Comparison of ENCODE assay signal across 12 mouse cellular contexts in the genomic region with DNA sequence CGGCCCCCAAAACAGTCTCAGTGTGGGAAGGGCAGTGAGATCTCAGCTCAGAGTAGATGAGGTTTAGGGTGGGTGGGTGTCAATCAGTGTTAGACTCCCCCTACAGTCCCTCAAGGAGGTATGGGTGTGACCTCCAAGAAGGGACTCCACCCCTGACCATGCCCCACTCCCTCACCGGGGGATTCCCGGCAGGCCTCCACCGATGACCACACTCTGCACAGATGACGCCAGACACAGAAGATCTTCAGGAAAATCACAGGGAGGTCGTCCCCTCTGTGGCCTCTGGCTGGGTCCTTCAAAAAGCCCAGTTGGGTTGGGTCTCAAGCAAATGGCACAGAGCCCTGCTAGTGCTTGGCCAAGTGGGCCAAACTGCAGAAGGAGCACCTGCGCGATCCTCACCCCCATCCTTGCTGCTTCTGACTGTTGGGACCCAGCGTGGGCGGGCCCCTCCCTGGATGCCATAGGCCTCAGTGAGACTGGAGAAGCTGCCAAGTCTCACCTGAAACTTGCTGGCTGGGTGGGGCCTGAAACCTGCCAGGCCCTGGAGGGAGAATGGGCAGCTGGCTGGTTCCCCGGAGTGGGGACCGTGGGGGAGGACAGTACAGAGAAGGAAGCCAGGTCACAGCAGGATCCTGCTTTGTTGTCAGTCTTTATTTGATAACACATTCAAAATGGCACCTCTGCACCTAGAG. TPM values are rescaled to one million over a fixed set of nuclear protein-coding genes. Genes with fewer than 3 reads are reported as not detected.
A peak's percentile ranks its signal among the peaks of the same experiment; 100 is the strongest.
DNase-seq lines count a peak whose midpoint lies in the region; ATAC-seq lines count a peak whose summit lies in the region.
"Had no signal": no experiment of that assay in that cellular context is flagged by ENCODE, and none has a peak within 500 bp of the region (broad histone marks: within the 10 kb centered on the region; RNA-seq: fewer than 3 reads in every experiment).

No protein-coding gene starts in this region.

- H3K27ac ChIP-seq in midbrain, embryonic 10.5 days (replicated peaks) = peak overlapping the region; percentile 60; the same call in 1 of the 2 replicates
- no peak overlapping the region for H3K27ac ChIP-seq in kidney, embryonic 15.5 days
- H3K27ac ChIP-seq: liver, embryonic 12.5 days had no signal

- no peak overlapping the region for H3K4me3 ChIP-seq in midbrain, embryonic 10.5 days
- H3K4me3 ChIP-seq in kidney, embryonic 15.5 days (replicated peaks) = no peak overlapping the region
- H3K4me3 ChIP-seq: liver, embryonic 12.5 days; myocyte had no signal

- no peaks in the 10 kb centered on the region for H3K27me3 ChIP-seq in midbrain, embryonic 10.5 days (ENCODE audit: low read depth, poor library complexity, severe bottlenecking)
- H3K27me3 ChIP-seq in kidney, embryonic 15.5 days = no peaks in the 10 kb centered on the region

- no peak for ATAC-seq in frontal cortex, adult (ENCODE audit: low TSS enrichment)
- ATAC-seq in kidney, embryonic 15.5 days (replicated peaks; ENCODE audit: low FRiP score) = no peak
- ATAC-seq: liver, embryonic 12.5 days had no signal

- H3K36me3 ChIP-seq in midbrain, embryonic 10.5 days = no peaks in the 10 kb centered on the region
- no peaks in the 10 kb centered on the region for H3K36me3 ChIP-seq in kidney, embryonic 15.5 days
- H3K36me3 ChIP-seq: liver, embryonic 12.5 days had no signal

- peak; percentile 7 to 8 for DNase-seq in frontal cortex, postnatal 10 days (ENCODE audit: low spot score in 2 of 2)
- peak; percentile 17 for DNase-seq in urinary bladder, adult 2 months (ENCODE audit: low spot score)
- no peak for DNase-seq in urinary bladder, postnatal 10 days (ENCODE audit: low spot score)
- no peak for DNase-seq in midbrain, embryonic 10.5 days (ENCODE audit: low spot score)
- DNase-seq in c-Kit-positive CD71-positive TER-119-positive erythroid progenitor cells, embryonic 14.5 days (ENCODE audit: low spot score) = no peak
- no peak for DNase-seq in thymus, postnatal 14 days
- DNase-seq: heart, postnatal 14 days had no signal

- H3K9me3 ChIP-seq in midbrain, embryonic 10.5 days (replicated peaks) = 0 out of 2 replicates have a peak, but pooled peaks cover 3% of the 10 kb centered on the region
- H3K9me3 ChIP-seq in kidney, embryonic 15.5 days (replicated peaks) = no peaks in the 10 kb centered on the region
- H3K9me3 ChIP-seq: liver, embryonic 12.5 days had no signal

- 88% methylated on average over 12 of the region's 12 CpGs for WGBS in midbrain, embryonic 10.5 days
- WGBS in kidney, embryonic 15.5 days = 69% methylated on average over 12 of the region's 12 CpGs

- no peak overlapping the region for H3K9ac ChIP-seq in kidney, embryonic 15.5 days
- H3K9ac ChIP-seq: liver, embryonic 12.5 days had no signal

- peaks cover 32% of the 10 kb centered on the region for H3K4me1 ChIP-seq in midbrain, embryonic 10.5 days
- peaks cover 9% of the 10 kb centered on the region; the same call in 1 of the 2 replicates for H3K4me1 ChIP-seq in kidney, embryonic 15.5 days

- H3K4me2 ChIP-seq in kidney, embryonic 15.5 days = no peak overlapping the region
- H3K4me2 ChIP-seq: liver, embryonic 12.5 days had no signal

RNA-seq across cellular contexts. Expression of gene Gm20219, which starts 3.3 kb away (rescaled TPM):
- 15.6 and 22.1 TPM in 2 replicates for polyA plus RNA-seq in urinary bladder, adult 2 months (2012; rRNA removed)
- polyA plus RNA-seq in midbrain, embryonic 10.5 days (2016; fragmentation: Nextera tagmentation; extraction: Ambion mirVana) = 0.80 and 0.89 TPM in 2 replicates
- polyA plus RNA-seq in kidney, embryonic 15.5 days (2015; fragmentation: Nextera tagmentation; extraction: Ambion mirVana) = 1.2 and 1.4 TPM in 2 replicates

RNA-seq across cellular contexts. Expression of gene Safb2, which starts 33.5 kb away (rescaled TPM):
- 38.5 and 80.7 TPM in 2 replicates for polyA plus RNA-seq in urinary bladder, adult 2 months (2012; rRNA removed)
- 80.9 and 85.6 TPM in 2 replicates for polyA plus RNA-seq in midbrain, embryonic 10.5 days (2016; fragmentation: Nextera tagmentation; extraction: Ambion mirVana)
- 89.5 and 92.4 TPM in 2 replicates for polyA plus RNA-seq in kidney, embryonic 15.5 days (2015; fragmentation: Nextera tagmentation; extraction: Ambion mirVana)

RNA-seq across cellular contexts. Expression of gene Safb, which starts 33.7 kb away (rescaled TPM):
- polyA plus RNA-seq in urinary bladder, adult 2 months (2012; rRNA removed) = 47.8 and 65.8 TPM in 2 replicates
- 148 and 157 TPM in 2 replicates for polyA plus RNA-seq in midbrain, embryonic 10.5 days (2016; fragmentation: Nextera tagmentation; extraction: Ambion mirVana)
- polyA plus RNA-seq in kidney, embryonic 15.5 days (2015; fragmentation: Nextera tagmentation; extraction: Ambion mirVana) = 109 and 125 TPM in 2 replicates

RNA-seq across cellular contexts. Expression of gene Znrf4, which starts 38.7 kb away (rescaled TPM):
- not detected in 2 replicates for polyA plus RNA-seq in urinary bladder, adult 2 months (2012; rRNA removed)
- not detected in 2 replicates for polyA plus RNA-seq in midbrain, embryonic 10.5 days (2016; fragmentation: Nextera tagmentation; extraction: Ambion mirVana)
- polyA plus RNA-seq in kidney, embryonic 15.5 days (2015; fragmentation: Nextera tagmentation; extraction: Ambion mirVana) = not detected in 2 replicates
- polyA plus RNA-seq: C2C12; liver, embryonic 12.5 days; myocyte had no signal

RNA-seq across cellular contexts. Expression of gene 2410015M20Rik, which starts 58.6 kb away (rescaled TPM):
- 169 and 183 TPM in 2 replicates for polyA plus RNA-seq in urinary bladder, adult 2 months (2012; rRNA removed)
- 197 and 202 TPM in 2 replicates for polyA plus RNA-seq in midbrain, embryonic 10.5 days (2016; fragmentation: Nextera tagmentation; extraction: Ambion mirVana)
- 239 and 249 TPM in 2 replicates for polyA plus RNA-seq in kidney, embryonic 15.5 days (2015; fragmentation: Nextera tagmentation; extraction: Ambion mirVana)

Comparison
In these comparisons a context has a peak if more than half of its experiments do, and no peak if none do; other contexts are left out.
1. DNase-seq: peak in frontal cortex, postnatal 10 days (2 of 2) and urinary bladder, adult 2 months (single experiment); none in urinary bladder, postnatal 10 days (single experiment), midbrain, embryonic 10.5 days (single experiment), c-Kit-positive CD71-positive TER-119-positive erythroid progenitor cells, embryonic 14.5 days (single experiment) and thymus, postnatal 14 days (single experiment).